Mouse (Mus musculus) kidney, adult 8-10 months (tissue): ENCODE results near the gene Stard5.

Source experiments
- DNase-seq, 2 experiments: peaks; one replicate each; pipeline ENCODE4 v3.0.0; 2022

Gene Stard5

DNA sequence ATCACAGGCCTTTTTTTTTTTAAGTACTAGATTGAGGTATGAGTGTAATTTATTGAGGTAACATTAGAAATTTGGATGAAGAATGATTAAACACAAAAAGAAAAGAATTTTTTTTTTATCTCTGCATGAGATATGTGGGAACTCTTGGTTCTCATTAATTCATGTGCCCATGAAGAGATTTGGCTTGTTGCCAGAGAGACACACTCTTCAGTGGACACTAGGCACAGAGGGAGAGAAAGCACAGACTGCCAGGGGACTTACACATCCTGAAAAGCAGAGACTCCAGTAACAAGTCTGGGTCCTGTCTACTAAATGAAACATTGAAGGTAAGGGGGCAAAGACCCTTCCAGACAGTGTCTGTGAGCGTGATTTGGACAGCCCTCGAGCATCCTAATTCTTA, 4.0 kb downstream of the Stard5 start:
- DNase-seq, result no peak

DNA sequence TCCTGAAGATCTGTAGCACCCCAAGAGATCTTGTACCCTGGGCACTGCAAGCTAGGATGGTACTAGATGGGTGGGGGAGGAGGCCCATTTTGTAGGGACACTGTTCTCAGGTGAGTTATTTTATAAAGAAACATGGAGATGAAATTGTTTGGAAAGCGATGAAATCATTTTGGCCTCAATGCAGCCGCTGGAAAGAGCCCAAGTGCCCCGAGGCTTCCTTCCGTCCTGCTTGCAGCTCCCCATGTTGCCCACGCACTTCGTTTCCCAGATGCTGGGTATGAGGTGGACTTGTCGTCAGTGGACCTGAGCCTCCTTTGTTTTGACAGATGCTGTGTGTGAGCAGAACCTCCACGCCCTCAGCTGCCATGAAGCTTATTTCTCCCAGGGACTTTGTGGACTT, 4.7 kb downstream of the Stard5 start:
- DNase-seq, result no peak

- peak; percentile 72 to 75 for DNase-seq
Observed at GRCm38 (mm10) chr7:83637781-83638583, 6.2 kb downstream of the Stard5 start.

DNA sequence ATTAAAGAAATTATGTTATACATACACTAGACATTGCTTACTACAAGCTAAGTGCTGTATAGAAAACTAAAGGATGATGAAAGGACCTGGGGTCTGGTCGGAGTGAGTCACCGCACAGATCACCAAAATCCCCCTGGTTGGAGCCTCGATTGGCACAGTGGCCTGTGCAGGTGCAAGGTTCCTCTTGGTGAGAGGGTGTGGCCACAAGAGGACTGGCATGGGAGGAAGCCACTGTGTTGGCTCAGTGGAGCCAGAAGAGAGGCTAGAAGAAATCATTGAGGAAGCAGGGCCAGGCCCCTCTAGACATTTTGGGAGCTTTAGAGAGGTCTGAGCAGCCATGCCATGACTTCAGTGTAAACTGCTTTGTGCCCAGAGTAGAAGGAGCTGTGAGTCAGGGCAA, 7.3 kb downstream of the Stard5 start:
- DNase-seq, result no peak

GRCm38 (mm10) chr7:83640581-83640980, 8.8 kb downstream of the Stard5 start:
- no peak for DNase-seq

GRCm38 (mm10) chr7:83641163-83641562, 9.4 kb downstream of the Stard5 start:
- DNase-seq, result no peak

- no peak for DNase-seq
Observed at GRCm38 (mm10) chr7:83643581-83643980, 11.8 kb downstream of the Stard5 start.

- DNase-seq, result no peak
Observed at GRCm38 (mm10) chr7:83644761-83645160, 13.0 kb downstream of the Stard5 start.

GRCm38 (mm10) chr7:83645476-83645875, 13.7 kb downstream of the Stard5 start:
- no peak for DNase-seq

GRCm38 (mm10) chr7:83648807-83649206, 17.0 kb downstream of the Stard5 start:
- no peak for DNase-seq

DNA sequence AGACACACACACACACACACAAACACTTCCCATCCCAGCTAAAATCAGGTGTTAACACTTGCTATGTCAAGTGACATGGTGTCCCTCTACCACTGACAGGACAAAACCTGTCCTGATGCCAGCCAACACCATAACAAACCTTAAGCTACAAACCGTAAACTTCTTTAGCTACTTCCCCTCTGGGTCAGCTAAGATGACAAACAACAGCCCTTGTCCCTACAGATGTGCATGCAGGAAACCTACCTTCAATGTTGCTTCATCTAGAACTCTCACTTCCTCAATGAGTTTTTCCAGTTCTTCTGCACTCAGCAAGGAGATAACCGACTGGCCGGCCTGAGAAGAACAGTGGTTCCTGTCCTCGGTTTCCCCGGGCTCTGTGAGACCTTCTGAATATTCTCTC, 18.9 kb downstream of the Stard5 start:
- DNase-seq, result no peak

- DNase-seq, result no peak
Observed at GRCm38 (mm10) chr7:83652498-83652897, 20.7 kb downstream of the Stard5 start.

- DNase-seq, result no peak
Observed at GRCm38 (mm10) chr7:83653605-83654051, 21.9 kb downstream of the Stard5 start.

GRCm38 (mm10) chr7:83654196-83654595, 22.4 kb downstream of the Stard5 start:
- DNase-seq, result no peak

DNA sequence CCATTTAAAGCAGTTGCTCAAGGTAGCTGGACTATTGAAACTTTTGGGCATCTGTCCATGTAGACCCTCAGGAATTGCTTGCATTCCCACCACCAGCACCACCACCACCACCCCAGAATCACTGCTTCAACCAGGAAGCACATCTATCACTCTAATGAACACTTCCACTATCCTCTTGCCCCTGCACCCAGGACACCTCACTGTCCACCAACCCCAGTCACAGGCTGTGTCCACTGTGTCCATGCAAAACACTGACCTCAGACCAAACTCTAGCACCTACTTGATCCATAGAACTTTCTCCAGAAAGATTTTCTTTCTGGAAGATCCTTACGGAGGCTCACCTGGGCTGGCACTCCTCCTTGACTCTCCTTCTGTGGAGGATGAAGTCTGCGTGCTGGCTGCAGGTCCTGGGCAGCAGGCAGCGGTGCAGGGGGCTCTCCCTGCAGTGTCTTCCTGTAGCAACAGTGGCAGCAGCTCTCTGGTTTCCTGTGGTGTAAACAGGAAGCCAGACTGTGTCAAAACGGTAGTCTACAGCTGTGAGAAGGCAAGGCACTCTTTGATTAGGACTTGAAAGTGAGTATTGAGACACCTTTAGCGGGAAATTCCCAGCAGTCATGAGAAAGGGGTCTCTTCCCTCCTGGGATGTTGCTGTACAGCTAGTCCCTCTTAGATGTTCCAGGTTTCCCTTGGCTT, 23.3 kb downstream of the Stard5 start:
- DNase-seq, result peak in 1 of 2 experiments; percentile 52

GRCm38 (mm10) chr7:83658716-83659115, 27.0 kb downstream of the Stard5 start:
- DNase-seq, result peak in 1 of 2 experiments; percentile 37

GRCm38 (mm10) chr7:83659159-83660065, 27.7 kb downstream of the Stard5 start:
- DNase-seq, result peak; percentile 44 to 48

- no peak for DNase-seq
Observed at GRCm38 (mm10) chr7:83660273-83660691, 28.5 kb downstream of the Stard5 start.

DNA sequence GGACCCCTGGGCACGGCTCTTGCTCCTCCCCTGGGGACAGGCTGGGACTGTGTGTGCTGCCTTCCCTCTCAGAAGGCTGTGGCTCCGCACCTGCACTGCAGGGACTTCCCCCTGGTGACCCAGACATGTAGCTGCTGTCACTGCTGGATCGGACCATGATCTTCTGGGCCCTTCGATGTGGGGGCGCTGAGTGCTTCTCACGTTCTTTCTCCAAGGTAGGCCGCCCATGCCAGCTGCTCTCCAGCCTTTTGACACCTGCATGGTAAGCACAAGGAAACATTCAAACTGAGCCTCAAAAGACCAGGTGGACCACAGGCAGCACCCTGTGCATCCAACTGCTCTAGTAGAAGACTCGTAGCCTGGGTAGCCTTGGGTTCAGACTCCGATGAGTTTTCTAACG, 29.3 kb downstream of the Stard5 start:
- no peak for DNase-seq

- no peak for DNase-seq
Observed at GRCm38 (mm10) chr7:83661763-83662162, 30.0 kb downstream of the Stard5 start.

- peak in 1 of 2 experiments; percentile 32 for DNase-seq
Observed at GRCm38 (mm10) chr7:83662711-83663375, 31.1 kb downstream of the Stard5 start.

- peak in 1 of 2 experiments; percentile 48 for DNase-seq
Observed at GRCm38 (mm10) chr7:83666087-83666595, 34.4 kb downstream of the Stard5 start.
